Mouse (Mus musculus) urinary bladder, postnatal 14 days (tissue): ENCODE data around the gene Aif1.

ENCODE experiments used
- DNase-seq: peaks from one replicate; pipeline ENCODE4 v3.0.0; 2021; ENCODE audit warnings: low spot score

Gene Aif1

GRCm38 (mm10) chr17:35165451-35166155 is 10.3 kb downstream of the Aif1 start:
- no peak for DNase-seq

GRCm38 (mm10) chr17:35164568-35165450 is 11.1 kb downstream of the Aif1 start, which contains the start of gene Prrc2a:
Gene Prrc2a, minus strand, starts transcription at chr17:35164897.
- peak; percentile 98 for DNase-seq

GRCm38 (mm10) chr17:35164218-35164567 is 11.7 kb downstream of the Aif1 start:
- DNase-seq, result no peak

GRCm38 (mm10) chr17:35163326-35164081 is 12.4 kb downstream of the Aif1 start:
- no peak for DNase-seq

GRCm38 (mm10) chr17:35162730-35163129 is 13.1 kb downstream of the Aif1 start:
- DNase-seq, result peak; percentile 69

GRCm38 (mm10) chr17:35162121-35162520 is 13.7 kb downstream of the Aif1 start:
- no peak for DNase-seq

GRCm38 (mm10) chr17:35161421-35161820 is 14.4 kb downstream of the Aif1 start:
- DNase-seq, result no peak

GRCm38 (mm10) chr17:35159638-35160037 is 16.2 kb downstream of the Aif1 start:
- DNase-seq, result no peak

- no peak for DNase-seq
These were observed 16.8 kb downstream of the Aif1 start for GRCm38 (mm10) chr17:35158850-35159593.

- no peak for DNase-seq
These were observed 18.1 kb downstream of the Aif1 start for GRCm38 (mm10) chr17:35157661-35158175.

GRCm38 (mm10) chr17:35157254-35157653 is 18.6 kb downstream of the Aif1 start:
- no peak for DNase-seq

- DNase-seq, result no peak
These were observed 19.2 kb downstream of the Aif1 start for GRCm38 (mm10) chr17:35156461-35157200.

- no peak for DNase-seq
These were observed 20.4 kb downstream of the Aif1 start for GRCm38 (mm10) chr17:35155451-35155850.

GRCm38 (mm10) chr17:35154616-35155015 is 21.3 kb downstream of the Aif1 start:
- no peak for DNase-seq

GRCm38 (mm10) chr17:35153931-35154330 is 21.9 kb downstream of the Aif1 start:
- no peak for DNase-seq

- no peak for DNase-seq
These were observed 22.8 kb downstream of the Aif1 start for GRCm38 (mm10) chr17:35153077-35153476.

- no peak for DNase-seq
These were observed 23.7 kb downstream of the Aif1 start for GRCm38 (mm10) chr17:35152121-35152520.

GRCm38 (mm10) chr17:35147922-35148639 is 27.8 kb downstream of the Aif1 start:
- DNase-seq, result no peak

- DNase-seq, result no peak
These were observed 28.5 kb downstream of the Aif1 start for GRCm38 (mm10) chr17:35147348-35147747.

- DNase-seq, result no peak
These were observed 29.7 kb downstream of the Aif1 start for GRCm38 (mm10) chr17:35146139-35146538.
